Mouse (Mus musculus) stomach, postnatal 0 days (tissue): ENCODE measurements around the gene Popdc2. TPM values are rescaled to one million over a fixed set of nuclear protein-coding genes. Genes with fewer than 3 reads are reported as not detected.

Experiments
- ATAC-seq: fragments of 200-750 bp; cut with Nextera tagmentation; 2 replicates; pipeline ENCODE4 v1.8.0; 2017; ENCODE audit not compliant: low FRiP score, low TSS enrichment
- DNase-seq: peaks from one replicate; pipeline ENCODE4 v3.0.0-alpha.2; 2016; ENCODE audit warnings: low spot score
- H3K27ac ChIP-seq: fragments of 300-500 bp; sonication (generic); replicated peaks from 2 replicates; pipeline ENCODE4 v1.5.1; 2014; ENCODE audit warnings: mild to moderate bottlenecking, control low read depth
- H3K27me3 ChIP-seq: fragments of 300-500 bp; sonication (generic); 2 replicates; pipeline ENCODE4 v1.6.1; 2014; ENCODE audit warnings: low read length; ENCODE audit not compliant: control insufficient read depth, insufficient read depth
- H3K36me3 ChIP-seq: fragments of 300-500 bp; sonication (generic); 2 replicates; pipeline ENCODE4 v1.6.1; 2014; ENCODE audit warnings: low read length, mixed read lengths; ENCODE audit not compliant: control insufficient read depth, insufficient read depth
- H3K4me1 ChIP-seq: fragments of 300-500 bp; sonication (generic); replicated peaks from 2 replicates; pipeline ENCODE4 v1.6.1; 2014; ENCODE audit warnings: antibody characterized with exemption; ENCODE audit not compliant: control insufficient read depth, insufficient read depth
- H3K4me2 ChIP-seq: fragments of 300-500 bp; sonication (generic); replicated peaks from 2 replicates; pipeline ENCODE4 v1.6.1; 2014; ENCODE audit warnings: low read depth, mild to moderate bottlenecking, control low read depth, moderate library complexity
- H3K4me3 ChIP-seq: fragments of 300-500 bp; sonication (generic); 2 replicates; pipeline ENCODE4 v1.5.1; 2014; ENCODE audit warnings: low read depth, low read length, control low read depth
- H3K9ac ChIP-seq: fragments of 300-500 bp; sonication (generic); 2 replicates; pipeline ENCODE4 v1.6.1; 2014; ENCODE audit warnings: mild to moderate bottlenecking, low read length, control low read depth, mixed read lengths
- H3K9me3 ChIP-seq: fragments of 300-500 bp; sonication (generic); 2 replicates; pipeline ENCODE4 v1.6.1; 2016; ENCODE audit warnings: low read length; ENCODE audit not compliant: control insufficient read depth
- CTCF ChIP-seq: IDR thresholded peaks from 2 replicates; pipeline ENCODE4 v1.5.1; 2016; ENCODE audit warnings: antibody characterized with exemption, low read depth, mild to moderate bottlenecking, moderate library complexity
- EP300 ChIP-seq: optimal IDR thresholded peaks from 2 replicates; pipeline ENCODE3; 2016; ENCODE audit warnings: antibody characterized with exemption
- WGBS: fragments of 180-500 bp; shearing (Covaris S2); extraction: QIAGEN DNeasy Blood & Tissue Kit; methylation state at CpG from one replicate; pipeline ENCODE4 v1.1.7; 2014; 5-methylcytosine and 5-hydroxymethylcytosine counted together
- polyA plus RNA-seq: library from polyadenylated mRNA; unstranded; fragments of >200 nt; fragmentation: Nextera tagmentation; extraction: Ambion mirVana; gene quantifications from 2 replicates; pipeline ENCODE4 v1.2.1, GENCODE M21; 2015

The Popdc2 gene
- polyA plus RNA-seq, 1 experiment from 2014 or later = 11.5 TPM

- TF ChIP-seq CTCF = no peak
- no peak for TF ChIP-seq EP300
- no peak for ATAC-seq
- no peak overlapping the region for H3K4me2 ChIP-seq
- no peaks in the 10 kb centered on the region for H3K9me3 ChIP-seq
- H3K27me3 ChIP-seq = no peaks in the 10 kb centered on the region
- no peak overlapping the region for H3K27ac ChIP-seq
- no peak overlapping the region for H3K9ac ChIP-seq
- no peak for DNase-seq
- no peak overlapping the region for H3K4me3 ChIP-seq
- H3K4me1 ChIP-seq = no peaks in the 10 kb centered on the region
- WGBS = 63% methylated on average over 7 of the region's 7 CpGs
- H3K36me3 ChIP-seq = peaks cover 4% of the 10 kb centered on the region
These were observed 10.0 kb upstream of the Popdc2 start for GRCm38 (mm10) chr16:38352031-38352430.

- Histone ChIP-seq H3K36me3 (peaks cover 4% of the 10 kb centered on the region), H3K27ac (no peak overlapping the region), H3K4me1 (no peaks in the 10 kb centered on the region), H3K27me3 (no peaks in the 10 kb centered on the region), H3K4me2 (no peak overlapping the region), H3K4me3 (no peak overlapping the region), H3K9ac (no peak overlapping the region), H3K9me3 (no peaks in the 10 kb centered on the region)
- ATAC-seq (no peak), DNase-seq (no peak)
- TF ChIP-seq EP300 (no peak), CTCF (no peak)
These were observed 9.2 kb upstream of the Popdc2 start for GRCm38 (mm10) chr16:38352851-38353250.

GRCm38 (mm10) chr16:38353642-38354041, 8.4 kb upstream of the Popdc2 start:
- Histone ChIP-seq H3K4me2 (no peak overlapping the region), H3K4me1 (no peaks in the 10 kb centered on the region), H3K27me3 (no peaks in the 10 kb centered on the region), H3K36me3 (peaks cover 4% of the 10 kb centered on the region), H3K9ac (no peak overlapping the region), H3K4me3 (no peak overlapping the region), H3K9me3 (no peaks in the 10 kb centered on the region), H3K27ac (no peak overlapping the region)
- ATAC-seq (no peak), DNase-seq (no peak)
- TF ChIP-seq EP300 (no peak), CTCF (no peak)
- WGBS = 92% methylated on average over 2 of the region's 2 CpGs

- 62% methylated on average over 5 of the region's 5 CpGs for WGBS
- Histone ChIP-seq H3K9me3 (no peaks in the 10 kb centered on the region), H3K9ac (no peak overlapping the region), H3K27me3 (no peaks in the 10 kb centered on the region), H3K4me3 (no peak overlapping the region), H3K36me3 (peaks cover 4% of the 10 kb centered on the region), H3K4me1 (no peaks in the 10 kb centered on the region), H3K27ac (no peak overlapping the region), H3K4me2 (no peak overlapping the region)
- ATAC-seq (no peak), DNase-seq (no peak)
- TF ChIP-seq EP300 (no peak), CTCF (no peak)
These were observed 7.7 kb upstream of the Popdc2 start for GRCm38 (mm10) chr16:38354185-38354913.

- TF ChIP-seq CTCF = no peak
- no peak for TF ChIP-seq EP300
- H3K27me3 ChIP-seq = no peaks in the 10 kb centered on the region
- H3K4me3 ChIP-seq = no peak overlapping the region
- H3K9me3 ChIP-seq = no peaks in the 10 kb centered on the region
- H3K27ac ChIP-seq = no peak overlapping the region
- ATAC-seq (no peak), DNase-seq (no peak)
- WGBS = 88% methylated on average over 6 of the region's 6 CpGs
- H3K4me1 ChIP-seq = peaks cover 5% of the 10 kb centered on the region; the same call in 1 of the 2 replicates
- H3K4me2 ChIP-seq = no peak overlapping the region
- H3K9ac ChIP-seq = no peak overlapping the region
- H3K36me3 ChIP-seq = no peaks in the 10 kb centered on the region; the same call in 1 of the 2 replicates
These were observed 3.7 kb upstream of the Popdc2 start for GRCm38 (mm10) chr16:38358256-38358812.

GRCm38 (mm10) chr16:38359241-38359640, 2.8 kb upstream of the Popdc2 start:
- no peak overlapping the region for H3K9ac ChIP-seq
- no peak for ATAC-seq
- H3K36me3 ChIP-seq = no peaks in the 10 kb centered on the region; the same call in 1 of the 2 replicates
- no peak overlapping the region for H3K27ac ChIP-seq
- H3K4me3 ChIP-seq = no peak overlapping the region
- TF ChIP-seq EP300 (no peak), CTCF (no peak)
- no peaks in the 10 kb centered on the region for H3K27me3 ChIP-seq
- DNase-seq = no peak
- no peaks in the 10 kb centered on the region for H3K9me3 ChIP-seq
- H3K4me2 ChIP-seq = no peak overlapping the region
- peaks cover 5% of the 10 kb centered on the region; the same call in 1 of the 2 replicates for H3K4me1 ChIP-seq
- WGBS = 89% methylated on average over 2 of the region's 2 CpGs
